Mouse (Mus musculus): ENCODE measurements at regions not wholly inside any gene's neighbourhood (a gene's known extent, or its start where the extent isn't known, plus 50 kb on each side); places are given as distances from the start of the nearest gene placed in this dataset.

DNA sequence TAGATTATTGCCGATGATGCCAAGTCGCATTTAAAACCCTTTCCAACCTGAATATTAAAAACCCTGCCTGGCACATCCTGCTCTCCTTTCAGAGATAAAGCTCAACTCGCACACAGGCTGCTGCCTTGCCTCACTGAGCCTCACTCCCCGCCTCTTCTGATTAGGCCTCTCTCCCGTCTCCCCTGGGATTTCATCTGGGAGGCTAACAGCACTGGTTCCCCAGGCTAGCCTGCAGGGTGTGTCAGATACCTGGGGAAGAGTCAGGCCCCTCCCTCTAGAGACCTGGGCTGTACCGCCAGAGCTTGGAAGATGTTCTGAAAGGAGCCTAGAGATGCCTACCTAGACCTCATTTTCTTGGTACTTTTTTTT is 462.7 kb upstream of the Kif2a start:
- DNase-seq (ENCODE audit: low spot score) = no peak

DNA sequence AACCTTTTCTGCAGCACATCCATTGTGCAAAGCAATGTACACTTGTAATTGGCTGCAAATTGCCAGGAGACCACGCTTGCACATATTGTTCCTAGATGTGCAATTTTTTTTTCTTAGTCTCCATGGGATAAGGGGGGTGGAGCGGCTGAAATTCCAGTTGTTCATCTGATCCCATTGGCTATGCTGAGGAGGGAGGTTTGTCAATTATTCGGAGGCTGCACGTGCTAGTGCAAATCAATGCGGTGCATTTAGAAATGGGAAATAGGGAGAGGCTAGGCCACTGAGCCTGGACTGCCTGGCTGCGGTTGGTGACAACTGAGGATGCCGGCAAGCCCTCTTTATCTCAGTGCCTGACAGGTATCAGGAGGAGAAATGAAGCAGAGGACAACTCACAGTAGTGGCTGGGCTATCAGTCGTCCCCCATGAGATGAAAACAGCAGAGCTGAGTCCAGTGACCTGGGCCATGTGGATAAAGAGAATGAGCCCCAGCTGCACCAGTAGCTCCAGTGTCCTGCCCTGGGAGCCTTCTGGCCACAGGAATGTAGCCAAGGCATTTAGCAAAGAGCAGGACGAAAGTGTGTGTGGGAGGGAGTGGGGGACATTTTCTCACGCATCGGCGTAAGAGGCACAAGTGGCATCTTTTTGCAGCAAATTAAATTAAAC is 462.2 kb upstream of the Kif2a start:
- no peak for DNase-seq (ENCODE audit: low spot score)

DNA sequence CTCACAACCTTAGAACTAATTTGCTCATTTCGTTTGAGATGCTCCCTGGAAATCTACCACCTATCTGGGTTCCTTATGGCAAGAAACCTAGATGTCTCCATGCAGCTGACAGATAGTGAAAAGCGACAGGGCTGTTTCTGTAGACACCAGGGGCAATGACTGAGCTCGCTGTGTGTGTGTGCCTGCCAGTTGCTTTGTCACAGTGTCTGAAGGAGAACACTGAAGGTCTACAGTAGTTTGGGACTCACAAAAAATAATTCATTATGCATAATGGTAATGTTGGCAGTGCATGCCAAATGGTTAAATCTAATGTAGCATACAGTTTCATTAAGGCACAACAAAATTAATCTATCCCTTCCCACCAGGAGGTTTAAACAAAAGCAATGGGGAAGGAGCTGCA is 453.2 kb upstream of the Kif2a start:
- DNase-seq (ENCODE audit: low spot score) = no peak

DNA sequence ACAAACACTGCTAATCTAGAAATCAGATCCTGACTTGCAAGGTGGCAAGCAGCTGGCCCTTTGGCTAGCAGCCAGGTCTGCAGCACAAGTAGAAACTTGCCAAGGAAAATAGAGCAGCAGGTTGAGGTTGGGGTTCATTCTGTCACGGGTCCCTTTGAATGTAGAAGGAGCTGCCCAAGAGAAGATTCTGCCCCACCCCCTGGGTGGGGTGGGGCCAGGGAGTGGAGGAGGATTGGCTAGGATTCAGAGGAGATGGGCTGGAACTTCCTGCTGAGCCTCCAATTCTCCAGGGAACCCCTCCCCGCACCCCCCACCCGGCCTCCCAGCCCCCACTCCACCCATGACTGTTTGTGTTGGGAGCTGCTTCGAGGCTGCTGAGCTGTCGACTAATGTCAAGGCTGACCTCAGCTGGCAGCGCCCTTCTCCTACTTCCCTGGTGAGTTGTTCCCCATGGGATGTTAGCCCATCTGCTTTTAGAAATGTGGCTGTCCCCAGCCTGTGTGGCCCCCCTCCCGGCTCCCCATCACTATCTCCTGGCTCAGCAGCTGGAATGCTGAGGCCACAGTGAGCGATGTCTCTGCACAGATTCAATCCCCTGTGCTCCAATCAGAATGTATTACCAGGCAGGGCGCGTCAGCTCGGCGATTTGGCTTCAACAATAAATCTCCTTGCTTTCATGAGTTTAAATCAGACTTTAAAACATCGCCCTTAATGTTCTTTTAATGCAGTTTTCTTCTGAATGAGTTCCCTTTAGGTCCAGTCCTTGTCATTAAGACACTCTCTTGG is 447.8 kb upstream of the Kif2a start:
- DNase-seq (ENCODE audit: low spot score) = no peak

DNA sequence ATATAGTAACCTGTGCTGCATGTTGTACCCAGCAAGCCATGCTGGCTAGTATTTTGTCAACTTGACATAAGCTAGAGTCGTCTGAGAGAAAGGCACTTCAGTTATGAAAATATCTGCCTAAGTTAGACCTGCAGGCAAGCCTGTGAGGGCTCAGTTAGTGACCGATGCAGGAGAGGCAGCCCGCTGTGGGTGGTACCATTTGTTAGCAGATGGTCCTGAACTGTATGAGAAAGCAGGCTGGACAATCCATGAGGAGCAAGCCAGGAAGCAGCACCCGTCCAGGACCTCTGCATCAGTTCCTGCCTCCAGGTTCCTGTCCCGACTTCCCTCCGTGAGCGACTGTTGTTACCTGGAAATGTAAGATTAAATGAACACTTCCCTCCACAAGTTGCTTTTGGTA is 440.9 kb upstream of the Kif2a start:
- DNase-seq (ENCODE audit: low spot score) = no peak

DNA sequence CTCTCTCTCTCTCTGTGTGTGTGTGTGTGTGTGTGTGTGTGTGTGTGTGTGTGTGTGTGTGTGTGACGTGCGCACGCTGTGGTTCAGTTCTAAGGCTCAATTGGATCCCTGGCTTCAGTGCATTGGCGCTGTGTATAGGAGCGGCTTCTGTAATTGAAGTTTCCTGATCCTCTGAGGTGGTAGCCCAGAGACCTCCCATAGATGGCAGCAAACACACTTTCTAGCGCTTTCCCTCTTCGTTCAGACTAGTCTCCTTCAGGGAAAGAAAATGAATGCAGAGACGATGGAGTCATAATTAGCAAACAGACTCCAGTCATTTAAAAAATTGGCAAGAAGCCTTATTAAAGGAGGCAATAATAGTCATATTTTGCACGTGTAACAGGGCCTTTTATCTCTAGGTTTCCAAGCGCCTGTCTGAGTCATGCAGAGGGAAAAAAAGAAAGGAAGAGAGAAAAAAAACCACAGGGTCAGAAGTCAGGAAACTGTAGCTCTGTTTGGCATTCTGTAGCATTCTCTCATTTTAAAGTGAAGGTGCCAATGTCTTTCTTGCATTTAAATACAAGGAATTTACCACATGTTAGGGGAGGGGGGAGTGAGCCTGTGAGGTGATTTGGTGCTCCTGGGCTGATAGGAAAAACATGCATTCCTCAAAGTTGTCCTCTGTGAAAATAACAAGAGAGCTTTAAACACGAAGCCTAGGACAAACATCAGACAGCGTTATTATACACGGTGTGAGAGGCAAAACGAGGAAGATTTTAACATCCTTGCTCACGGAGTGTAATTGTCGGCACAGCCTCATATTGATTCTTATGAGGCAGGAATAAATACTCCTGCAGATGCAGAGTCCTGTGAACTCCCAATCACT is 439.4 kb upstream of the Kif2a start:
- DNase-seq (ENCODE audit: low spot score) = peak; percentile 80

DNA sequence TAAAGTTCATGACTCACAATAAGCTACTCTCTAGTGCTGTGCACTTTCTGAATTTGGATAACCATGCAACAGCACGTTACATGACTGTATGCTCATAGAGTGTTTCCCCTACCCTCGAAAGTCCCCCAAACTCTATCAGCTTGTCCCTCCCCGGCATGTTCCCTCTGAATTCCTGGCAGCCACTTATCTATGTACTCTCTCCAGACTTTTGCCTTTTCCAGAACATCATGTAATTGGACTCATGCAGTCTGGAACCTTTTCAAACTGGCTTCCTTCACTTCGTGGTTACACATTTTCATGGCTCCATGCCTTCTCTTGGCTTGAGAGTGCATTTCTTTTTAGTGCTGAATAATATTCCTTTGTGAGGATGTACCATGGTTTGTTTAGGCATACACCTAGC is 436.8 kb upstream of the Kif2a start:
- DNase-seq (ENCODE audit: low spot score) = no peak

DNA sequence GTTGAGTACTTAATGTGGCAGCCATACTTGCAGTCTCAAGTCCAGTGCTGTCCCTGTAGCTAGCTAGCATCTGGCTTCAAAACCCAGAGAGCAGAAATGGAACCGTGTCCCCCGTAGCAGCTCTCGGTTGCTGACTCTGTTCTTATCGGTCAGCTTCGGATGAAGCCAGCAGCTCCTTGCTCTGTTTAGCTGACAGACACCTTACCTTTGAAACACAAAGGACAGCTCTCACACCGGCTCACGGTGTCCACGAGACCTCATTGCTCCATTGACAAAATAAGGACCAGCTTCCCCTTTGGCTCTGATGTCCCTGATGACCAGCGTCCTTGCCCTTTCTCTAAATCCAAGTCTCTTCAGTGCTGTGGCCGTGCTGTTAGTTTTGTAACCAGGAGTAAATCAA is 435.3 kb upstream of the Kif2a start:
- no peak for DNase-seq (ENCODE audit: low spot score)

DNA sequence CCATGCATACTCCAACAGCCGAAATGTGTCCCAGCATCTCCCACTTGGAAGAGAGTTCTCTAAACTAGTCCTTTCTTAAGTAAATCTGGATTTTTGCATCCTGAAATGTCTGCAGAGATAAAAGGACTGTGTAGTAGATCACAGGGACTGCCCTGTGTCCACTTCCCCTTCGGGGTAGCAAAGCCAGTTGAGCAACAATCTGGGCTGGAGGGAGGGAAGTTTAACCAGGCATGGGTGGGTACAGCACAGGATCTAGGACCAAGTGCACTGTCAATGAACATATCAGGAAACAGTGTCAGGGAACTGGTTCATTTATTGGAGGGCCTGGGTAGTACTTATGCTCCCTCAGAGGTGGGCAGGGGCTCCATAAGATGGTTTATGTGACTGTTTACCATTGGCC is 434.5 kb upstream of the Kif2a start:
- no peak for DNase-seq (ENCODE audit: low spot score)

DNA sequence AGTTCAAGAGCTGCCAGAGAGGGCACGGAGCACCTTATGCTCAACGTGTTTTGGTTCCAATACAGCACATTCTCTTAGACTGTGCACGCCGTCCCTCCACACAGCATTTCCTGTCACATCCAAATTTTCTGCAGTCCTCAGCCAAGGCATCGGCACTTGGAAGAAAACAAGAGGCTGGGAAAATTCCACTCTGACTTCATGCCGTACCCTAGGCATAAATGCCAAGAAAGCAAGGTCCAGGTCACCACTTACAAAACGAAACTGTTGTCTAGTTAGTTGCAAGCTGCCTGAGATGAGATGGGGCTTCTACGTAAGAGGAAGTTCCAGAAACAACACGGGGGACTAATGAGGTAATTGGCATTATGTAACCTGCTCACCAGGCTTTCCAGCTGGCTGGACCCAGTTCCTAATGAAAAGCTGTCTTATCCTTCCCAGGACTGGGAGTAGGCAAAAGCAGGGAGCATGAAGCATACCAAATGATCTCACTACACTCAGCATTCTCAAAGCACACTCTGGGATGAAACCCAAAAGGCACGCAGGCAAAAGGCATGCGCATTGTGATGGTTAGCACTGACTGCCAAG is 427.8 kb upstream of the Kif2a start:
- DNase-seq (ENCODE audit: low spot score) = peak; percentile 72

DNA sequence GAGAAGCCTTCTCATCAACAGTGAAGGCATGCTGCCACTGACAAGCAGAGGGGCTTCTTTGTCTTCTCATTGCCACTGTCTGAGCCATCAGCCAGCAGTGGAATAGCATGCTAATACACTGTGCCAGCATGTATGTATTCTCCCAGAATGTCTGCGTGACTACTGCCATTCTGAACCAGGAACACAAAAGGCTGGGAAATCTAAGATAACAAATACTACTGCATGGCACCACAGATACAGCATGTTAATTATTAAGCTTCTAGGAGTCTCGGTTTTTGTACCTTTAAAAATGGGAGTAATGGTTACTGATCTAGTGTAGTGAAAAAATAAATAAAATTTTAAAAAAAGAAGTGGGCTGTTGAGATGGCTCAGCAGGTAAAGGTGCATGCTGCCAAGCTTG is 425.9 kb upstream of the Kif2a start:
- no peak for DNase-seq (ENCODE audit: low spot score)

DNA sequence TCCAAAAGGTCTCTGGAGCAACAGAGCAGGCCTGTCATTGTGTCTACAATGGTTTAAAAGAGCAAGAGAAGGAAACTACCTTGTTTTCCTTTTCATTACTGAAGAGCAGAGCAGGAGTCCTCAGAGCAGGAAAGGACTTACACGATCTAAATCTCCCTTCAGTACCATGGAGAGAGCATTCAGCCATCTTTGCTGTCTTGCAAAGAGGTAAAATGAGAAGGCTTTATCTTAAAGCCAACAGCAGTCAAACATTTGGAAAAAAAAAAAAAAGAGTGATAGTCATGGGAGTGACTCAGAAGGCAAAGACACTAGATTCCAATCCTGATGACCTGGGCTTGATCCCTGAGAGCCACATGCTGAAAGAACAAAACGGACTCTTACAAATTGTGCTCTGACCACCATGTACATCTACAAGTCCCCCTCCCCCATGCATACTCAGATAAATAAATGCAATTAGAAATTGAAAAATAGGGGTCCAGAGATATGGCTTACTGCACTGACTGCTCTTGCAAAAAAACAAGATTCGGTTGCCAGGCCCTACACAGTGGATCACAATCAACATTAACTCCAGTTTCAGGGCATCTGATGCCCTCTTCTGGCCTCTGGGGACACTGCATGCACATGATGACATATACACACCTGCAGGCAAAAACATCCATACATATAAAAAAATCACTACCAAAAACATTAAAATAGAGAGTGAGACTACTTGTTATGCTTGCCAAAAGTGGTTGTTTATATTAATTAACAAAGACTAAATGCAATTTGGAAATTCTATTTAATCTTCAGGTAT is 397.6 kb upstream of the Kif2a start:
- DNase-seq (ENCODE audit: low spot score) = no peak

DNA sequence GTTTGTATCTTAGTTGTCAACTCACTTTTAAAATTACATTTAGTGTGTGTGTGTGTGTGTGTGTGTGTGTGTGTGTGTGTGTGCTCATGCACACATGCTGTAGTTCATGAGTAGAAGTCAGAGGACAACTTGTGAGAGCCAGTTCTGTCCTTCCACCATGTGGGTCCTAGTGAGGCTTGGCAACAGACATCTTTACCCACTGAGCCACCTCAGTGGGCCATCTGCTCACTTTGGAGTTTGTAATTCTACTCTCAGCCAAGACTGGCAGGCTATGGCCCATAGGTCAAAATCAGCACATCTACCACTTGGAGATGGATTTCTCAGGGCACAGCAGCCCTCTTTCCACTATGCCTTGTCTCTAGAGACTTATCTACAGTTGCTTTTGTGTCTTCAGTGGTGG is 388.3 kb upstream of the Kif2a start:
- DNase-seq (ENCODE audit: low spot score) = no peak

DNA sequence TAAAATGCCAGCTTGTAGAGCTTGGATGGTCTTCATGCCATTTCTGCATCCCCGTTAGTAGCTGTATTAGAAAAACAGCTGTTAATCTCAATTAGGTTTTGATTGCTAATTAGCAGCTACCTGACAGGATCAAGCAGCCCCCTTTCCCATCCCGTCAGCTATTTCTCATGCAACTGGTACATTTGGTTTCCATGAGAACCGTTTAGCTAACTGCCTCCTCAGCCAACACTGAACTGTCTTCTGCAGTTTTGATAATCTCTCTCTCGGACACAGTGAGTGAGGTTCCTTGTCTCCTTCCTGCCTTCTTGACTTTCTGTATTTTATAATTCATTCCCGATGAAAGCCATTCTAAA is 385.7 kb upstream of the Kif2a start:
- DNase-seq (ENCODE audit: low spot score) = no peak

DNA sequence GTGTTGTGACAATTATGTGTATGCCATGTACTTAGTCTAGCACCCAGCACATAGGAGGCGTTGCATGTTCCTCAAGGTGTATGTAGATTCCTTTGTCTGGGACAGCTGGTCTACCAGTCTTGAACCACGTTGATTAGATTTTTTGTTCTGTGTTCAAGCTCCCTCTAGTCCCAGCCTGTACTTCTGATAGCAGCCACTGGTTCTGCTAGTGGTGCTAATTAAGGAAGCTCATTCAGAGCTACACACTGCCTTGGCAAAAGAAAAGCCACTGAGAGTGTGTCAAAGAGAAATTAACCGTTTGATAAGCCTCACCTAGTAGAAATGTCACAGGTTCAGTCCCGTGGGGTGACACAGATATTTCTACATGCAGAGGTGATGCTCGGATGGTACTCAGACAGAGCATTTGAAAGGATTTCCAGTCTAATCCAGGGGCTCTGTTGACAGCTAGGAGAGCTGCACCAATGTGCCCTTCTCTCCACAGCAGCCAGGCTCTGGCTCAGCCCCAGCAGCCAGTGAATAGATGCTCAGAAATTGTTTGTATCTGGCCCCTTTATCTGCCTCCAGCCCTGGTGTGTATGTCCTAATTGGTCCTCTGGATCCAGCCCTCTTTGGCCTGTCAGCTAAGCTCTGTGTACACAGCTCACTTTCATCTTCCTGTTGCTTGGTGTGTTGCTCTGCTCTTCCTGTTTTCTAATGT is 385.2 kb upstream of the Kif2a start:
- peak; percentile 61 for DNase-seq (ENCODE audit: low spot score)

DNA sequence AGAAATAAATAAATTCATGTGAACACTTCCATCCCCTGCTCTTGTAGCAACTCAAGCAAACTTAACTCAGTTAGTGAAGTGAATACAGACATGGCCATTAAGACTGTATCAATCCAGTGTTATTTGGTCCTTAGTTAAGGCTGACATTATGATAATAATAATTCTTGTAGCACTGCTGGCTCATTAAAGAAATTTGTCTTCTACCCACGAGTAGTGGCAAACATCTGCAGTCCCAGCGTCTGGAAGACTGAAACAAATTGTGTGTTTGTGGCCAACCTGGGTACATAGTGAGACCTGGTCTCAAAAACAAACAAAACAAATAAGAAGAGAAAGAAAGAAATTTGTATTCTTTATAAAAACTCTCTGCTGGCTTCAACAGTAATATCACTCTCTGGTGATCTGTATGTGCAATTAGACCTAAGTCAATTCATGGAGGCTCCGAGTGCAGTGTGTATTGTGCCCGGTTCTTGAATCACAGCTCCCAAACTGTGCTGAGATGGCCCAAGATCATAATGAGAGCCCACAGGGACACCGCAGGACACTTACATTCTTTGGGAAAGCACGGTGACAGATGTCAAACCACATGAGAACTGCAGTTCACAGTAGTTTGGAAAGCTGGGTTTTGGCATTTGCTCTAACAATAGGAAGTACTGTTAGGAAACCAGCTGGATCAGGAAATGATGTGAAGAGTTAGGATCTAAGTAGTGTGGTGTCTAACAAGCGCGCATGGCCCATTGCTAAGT is 376.9 kb upstream of the Kif2a start:
- DNase-seq (ENCODE audit: low spot score) = no peak

DNA sequence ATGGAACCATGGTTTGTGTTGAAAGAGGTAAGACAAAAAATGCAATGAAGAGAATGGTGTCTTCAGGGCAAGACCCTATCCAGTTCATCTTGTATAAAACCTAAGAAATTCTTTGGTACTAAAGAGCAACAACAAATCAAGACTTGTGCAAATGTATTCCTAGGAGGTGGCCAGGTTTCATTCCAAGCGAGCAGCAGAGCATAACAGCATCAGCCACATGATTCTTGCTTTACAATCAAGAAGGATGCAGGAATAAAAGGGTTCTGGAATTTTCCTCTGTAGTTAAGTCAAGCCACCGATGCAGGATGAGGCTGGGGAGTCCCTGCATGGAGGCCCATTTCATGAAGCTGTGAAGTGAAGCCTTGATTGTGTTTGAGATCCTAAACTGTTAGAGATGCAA is 374.1 kb upstream of the Kif2a start:
- DNase-seq (ENCODE audit: low spot score) = no peak

DNA sequence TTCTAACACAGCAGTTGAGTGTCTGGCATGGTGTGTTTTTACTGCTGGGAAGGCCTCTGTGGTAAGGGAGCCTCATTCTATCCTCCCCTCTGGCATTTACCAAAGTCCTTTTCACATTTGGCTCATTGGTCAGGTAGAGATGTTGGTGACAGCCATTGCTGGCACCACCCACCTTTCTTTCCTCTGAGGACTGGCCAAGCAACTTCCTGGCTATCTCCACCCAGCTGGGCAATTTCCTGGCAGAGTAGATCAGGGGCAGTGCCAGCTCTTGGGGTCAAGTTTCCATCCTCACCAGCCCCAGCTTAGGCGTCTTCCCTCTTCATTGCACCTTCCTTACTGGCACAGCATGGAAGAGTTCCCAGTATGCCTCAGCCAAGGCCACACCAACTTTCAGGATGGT is 372.5 kb upstream of the Kif2a start:
- DNase-seq (ENCODE audit: low spot score) = no peak

DNA sequence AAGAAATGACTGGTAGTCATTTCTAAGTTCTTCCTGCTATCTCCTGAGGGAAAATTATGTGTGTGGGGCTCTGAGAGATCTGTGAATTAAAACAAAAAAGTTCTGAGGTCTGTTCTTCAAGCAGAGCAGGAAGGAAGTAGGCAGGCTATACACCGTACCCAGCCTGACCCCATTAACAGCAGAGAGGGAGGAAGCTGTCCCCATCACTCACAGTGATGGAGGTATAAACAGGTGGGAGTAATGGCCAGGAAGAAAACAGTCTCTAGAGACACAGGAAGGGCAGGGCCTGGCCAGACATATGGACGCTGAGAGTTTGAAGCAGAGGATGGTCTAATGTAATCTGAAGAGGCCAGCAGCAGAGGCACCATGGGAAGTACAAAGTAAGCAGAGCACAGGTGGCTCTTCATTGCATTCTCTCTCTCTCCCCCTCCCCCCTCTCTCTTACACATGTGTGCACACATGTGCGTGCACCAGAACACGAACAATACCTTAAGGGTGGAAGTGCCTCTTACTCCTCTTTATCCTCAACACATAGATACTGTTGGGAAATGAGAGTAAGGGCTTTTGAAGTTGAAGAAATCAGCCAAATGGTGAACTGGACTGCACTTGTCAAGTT is 367.7 kb upstream of the Kif2a start:
- DNase-seq (ENCODE audit: low spot score) = no peak

DNA sequence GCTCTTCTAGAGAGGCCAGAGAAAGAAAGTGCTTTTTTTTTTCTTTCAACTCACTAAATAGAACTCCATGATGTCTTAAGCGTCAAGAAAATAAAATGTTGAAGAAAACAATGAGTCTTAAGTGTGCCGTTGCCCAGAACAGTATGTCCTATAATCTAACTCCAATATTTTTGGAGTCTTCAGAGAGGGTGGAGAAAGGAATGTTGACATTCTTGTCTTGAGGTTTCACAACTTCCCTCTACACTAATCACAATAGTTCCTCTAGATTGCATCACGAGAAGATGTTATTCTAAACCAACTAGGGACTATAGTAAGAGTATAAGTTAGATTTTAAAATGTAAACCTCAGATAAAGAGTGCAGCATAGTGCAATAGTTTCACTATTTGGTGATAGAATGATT is 367.1 kb upstream of the Kif2a start:
- no peak for DNase-seq (ENCODE audit: low spot score)
